Mouse (Mus musculus): ENCODE data around the gene Gm49388. TPM values are rescaled to one million over a fixed set of nuclear protein-coding genes. Genes with fewer than 3 reads are reported as not detected.

The Gm49388 gene
- polyA plus RNA-seq, 1 experiment from 2014 or later: not detected

- no peak for ATAC-seq
- Histone ChIP-seq H3K4me2 (no peak overlapping the region), H3K9ac (no peak overlapping the region), H3K4me1 (0 out of 2 replicates have a peak, but pooled peaks cover 8% of the 10 kb centered on the region), H3K27ac (no peak overlapping the region), H3K9me3 (replicated peaks) (no peaks in the 10 kb centered on the region), H3K27me3 (no peaks in the 10 kb centered on the region), H3K36me3 (ENCODE audit: poor library complexity, severe bottlenecking) (peaks cover 79% of the 10 kb centered on the region), H3K4me3 (no peak overlapping the region)
- WGBS: 87% methylated on average over 4 of the region's 4 CpGs
Measured at GRCm38 (mm10) chr7:127798591-127798990, 13.2 kb downstream of the Gm49388 start.

- WGBS: 90% methylated on average over 13 of the region's 13 CpGs
- H3K36me3 ChIP-seq (ENCODE audit: poor library complexity, severe bottlenecking): peaks cover 74% of the 10 kb centered on the region
- ATAC-seq: no peak
Measured at GRCm38 (mm10) chr7:127799211-127799610, 13.8 kb downstream of the Gm49388 start.

GRCm38 (mm10) chr7:127799738-127800137 lies 14.3 kb downstream of the Gm49388 start:
- Histone ChIP-seq H3K9ac (no peak overlapping the region), H3K9me3 (replicated peaks) (no peaks in the 10 kb centered on the region), H3K4me1 (0 out of 2 replicates have a peak, but pooled peaks cover 8% of the 10 kb centered on the region), H3K27ac (0 out of 2 replicates have a peak overlapping the region, but pooled peaks have one; percentile 32), H3K27me3 (no peaks in the 10 kb centered on the region), H3K36me3 (ENCODE audit: poor library complexity, severe bottlenecking) (peaks cover 75% of the 10 kb centered on the region), H3K4me2 (no peak overlapping the region), H3K4me3 (no peak overlapping the region)
- WGBS: 100% methylated on average over 1 of the region's 1 CpGs
- ATAC-seq: no peak

More at GRCm38 (mm10) chr7:127799211-127799610, 13.8 kb downstream of the Gm49388 start:
- no peaks in the 10 kb centered on the region for H3K27me3 ChIP-seq
- H3K4me1 ChIP-seq: 0 out of 2 replicates have a peak, but pooled peaks cover 8% of the 10 kb centered on the region
- H3K27ac ChIP-seq: no peak overlapping the region
- no peaks in the 10 kb centered on the region for H3K9me3 ChIP-seq (replicated peaks)
- no peak overlapping the region for H3K9ac ChIP-seq
- no peak overlapping the region for H3K4me2 ChIP-seq
- H3K4me3 ChIP-seq: no peak overlapping the region

GRCm38 (mm10) chr7:127800435-127801009 lies 15.1 kb downstream of the Gm49388 start, which contains the start of gene Hsd3b7:
Gene Hsd3b7 (plus strand): TSS chr7:127800604.
- 0 out of 2 replicates have a peak within 1 kb of the TSS, but pooled peaks have one; percentile 32 for H3K27ac ChIP-seq
- no peak within 1 kb of the TSS for H3K4me3 ChIP-seq
- H3K9ac ChIP-seq: peak within 1 kb of the TSS; percentile 22; the same call in 1 of the 2 replicates
- WGBS: 30% methylated on average over 6 of the region's 6 CpGs
- 0 out of 2 replicates have a peak, but pooled peaks cover 8% of the 10 kb centered on the region for H3K4me1 ChIP-seq
- H3K36me3 ChIP-seq (ENCODE audit: poor library complexity, severe bottlenecking): peaks cover 75% of the 10 kb centered on the region
- no peaks in the 10 kb centered on the region for H3K27me3 ChIP-seq
- no peak within 1 kb of the TSS for H3K4me2 ChIP-seq
- ATAC-seq: peak; percentile 77
- no peaks in the 10 kb centered on the region for H3K9me3 ChIP-seq (replicated peaks)

DNA sequence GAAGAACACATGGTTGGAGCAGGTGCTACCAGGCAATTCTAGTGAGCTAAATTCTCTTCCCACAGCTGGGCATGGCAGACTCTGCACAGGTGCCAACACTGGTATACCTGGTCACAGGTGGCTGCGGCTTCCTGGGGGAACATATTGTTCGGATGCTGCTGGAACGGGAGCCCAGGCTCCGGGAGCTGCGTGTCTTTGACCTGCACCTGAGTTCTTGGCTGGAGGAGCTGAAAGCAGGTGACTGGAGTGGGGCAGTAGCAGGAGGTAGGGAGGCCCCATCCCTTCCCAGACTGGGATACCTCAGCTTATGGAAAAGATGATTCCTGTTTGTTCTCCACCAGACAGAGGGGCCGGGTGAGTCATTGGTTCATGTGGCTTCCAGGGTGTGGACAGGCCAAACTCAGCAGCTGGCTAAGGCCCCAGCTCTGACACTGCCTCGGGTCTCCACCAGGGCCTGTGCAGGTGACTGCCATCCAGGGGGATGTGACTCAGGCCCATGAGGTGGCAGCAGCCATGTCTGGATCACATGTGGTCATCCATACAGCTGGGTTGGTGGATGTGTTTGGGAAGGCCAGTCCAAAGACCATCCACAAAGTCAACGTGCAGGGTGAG lies 15.7 kb downstream of the Gm49388 start:
- Histone ChIP-seq H3K9ac (peak overlapping the region; percentile 22; the same call in 1 of the 2 replicates), H3K4me2 (no peak overlapping the region), H3K4me3 (no peak overlapping the region), H3K36me3 (ENCODE audit: poor library complexity, severe bottlenecking) (peaks cover 74% of the 10 kb centered on the region), H3K27ac (no peak overlapping the region), H3K27me3 (no peaks in the 10 kb centered on the region), H3K9me3 (replicated peaks) (no peaks in the 10 kb centered on the region), H3K4me1 (0 out of 2 replicates have a peak, but pooled peaks cover 8% of the 10 kb centered on the region)
- ATAC-seq: peak; percentile 14; the same call in 1 of the 2 replicates
- 93% methylated on average over 8 of the region's 8 CpGs for WGBS

GRCm38 (mm10) chr7:127802313-127802712 lies 16.9 kb downstream of the Gm49388 start:
- no peak for ATAC-seq
- H3K4me3 ChIP-seq: no peak overlapping the region

GRCm38 (mm10) chr7:127808821-127809220 lies 23.4 kb downstream of the Gm49388 start:
- Histone ChIP-seq H3K36me3 (ENCODE audit: poor library complexity, severe bottlenecking) (peaks cover 81% of the 10 kb centered on the region), H3K27me3 (no peaks in the 10 kb centered on the region), H3K27ac (no peak overlapping the region), H3K4me1 (peaks cover under 1% of the 10 kb centered on the region; the same call in 1 of the 2 replicates), H3K9me3 (replicated peaks) (no peaks in the 10 kb centered on the region), H3K4me2 (no peak overlapping the region), H3K4me3 (no peak overlapping the region), H3K9ac (no peak overlapping the region)
- no peak for ATAC-seq
- WGBS: 44% methylated on average over 5 of the region's 5 CpGs

More at GRCm38 (mm10) chr7:127802313-127802712, 16.9 kb downstream of the Gm49388 start:
- 92% methylated on average over 17 of the region's 17 CpGs for whole genome bisulfite sequencing
- Histone ChIP-seq H3K36me3 (ENCODE audit: poor library complexity, severe bottlenecking) (peaks cover 71% of the 10 kb centered on the region), H3K4me1 (0 out of 2 replicates have a peak, but pooled peaks cover 8% of the 10 kb centered on the region), H3K4me2 (no peak overlapping the region), H3K27me3 (no peaks in the 10 kb centered on the region), H3K9me3 (replicated peaks) (no peaks in the 10 kb centered on the region), H3K27ac (no peak overlapping the region), H3K9ac (no peak overlapping the region)

DNA sequence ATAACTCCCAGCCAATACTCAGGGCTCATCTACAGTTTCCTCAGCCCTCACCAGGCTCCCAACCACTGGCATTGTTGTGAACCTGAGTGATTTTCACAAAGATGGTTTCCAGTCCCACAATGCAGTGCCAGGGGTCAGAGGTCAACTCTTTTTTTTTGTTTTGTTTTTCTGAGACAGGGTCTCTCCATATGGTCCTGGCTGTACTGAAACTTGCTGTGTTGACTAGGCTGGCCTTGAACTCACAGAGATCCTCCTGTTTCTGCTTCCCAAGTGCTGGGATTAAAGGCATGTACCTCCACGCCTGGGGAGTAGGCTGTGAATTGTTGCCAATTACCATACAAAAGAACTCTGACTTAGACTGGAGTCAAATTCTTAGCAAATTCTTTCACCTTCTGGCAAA lies 24.4 kb downstream of the Gm49388 start:
- ATAC-seq: no peak
- no peak overlapping the region for H3K9ac ChIP-seq
- H3K9me3 ChIP-seq (replicated peaks): no peaks in the 10 kb centered on the region
- H3K4me3 ChIP-seq: no peak overlapping the region
- no peaks in the 10 kb centered on the region for H3K27me3 ChIP-seq
- H3K36me3 ChIP-seq (ENCODE audit: poor library complexity, severe bottlenecking): peaks cover 85% of the 10 kb centered on the region
- 83% methylated on average over 1 of the region's 1 CpGs for WGBS
- peaks cover 11% of the 10 kb centered on the region; the same call in 1 of the 2 replicates for H3K4me1 ChIP-seq
- H3K4me2 ChIP-seq: no peak overlapping the region
- no peak overlapping the region for H3K27ac ChIP-seq

DNA sequence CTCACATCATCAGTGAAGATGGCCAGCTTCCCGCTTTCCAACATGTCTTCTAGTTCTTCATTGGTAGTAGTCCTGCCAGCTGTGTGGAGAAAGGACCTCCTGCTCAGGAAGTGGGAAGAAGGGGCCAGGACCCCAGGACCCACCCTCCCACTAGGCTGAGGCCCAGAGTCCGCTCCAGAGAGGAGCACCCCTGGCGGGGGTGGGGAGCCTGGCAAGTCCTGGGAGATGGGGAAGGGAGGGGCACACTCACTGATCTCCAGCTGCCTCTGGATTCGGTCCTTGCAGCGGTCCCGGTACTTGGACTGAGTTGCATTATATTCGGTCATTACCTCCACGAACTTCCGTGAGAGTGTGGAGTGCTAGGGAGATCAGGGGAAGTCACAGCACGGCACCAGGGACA lies 25.2 kb downstream of the Gm49388 start:
- WGBS: 78% methylated on average over 10 of the region's 10 CpGs
- Histone ChIP-seq H3K4me3 (no peak overlapping the region), H3K9me3 (replicated peaks) (no peaks in the 10 kb centered on the region), H3K36me3 (ENCODE audit: poor library complexity, severe bottlenecking) (peaks cover 80% of the 10 kb centered on the region), H3K27ac (no peak overlapping the region), H3K27me3 (no peaks in the 10 kb centered on the region), H3K4me1 (peaks cover 15% of the 10 kb centered on the region; the same call in 1 of the 2 replicates), H3K9ac (no peak overlapping the region), H3K4me2 (no peak overlapping the region)
- ATAC-seq: no peak

DNA sequence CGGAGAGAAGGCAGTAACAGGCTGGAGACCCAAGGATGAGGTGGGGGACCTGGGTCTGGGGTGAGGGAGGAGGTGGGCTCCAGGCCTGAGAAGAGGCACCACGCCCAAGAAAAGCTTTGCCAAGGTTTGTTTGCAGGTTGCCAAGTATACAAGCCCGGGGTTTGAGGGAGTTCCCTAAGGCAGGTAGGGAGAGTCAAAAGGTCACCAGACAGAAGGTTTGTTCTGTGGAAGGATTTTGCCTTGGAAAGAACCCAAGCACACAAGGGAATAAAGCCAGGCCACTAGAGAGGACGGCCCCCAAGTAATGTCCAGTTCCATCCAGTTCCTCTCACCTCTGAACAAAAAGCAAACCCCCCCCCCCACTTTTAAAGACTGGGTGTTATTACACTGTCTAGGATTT lies 25.8 kb downstream of the Gm49388 start:
- Histone ChIP-seq H3K4me1 (peaks cover 17% of the 10 kb centered on the region; the same call in 1 of the 2 replicates), H3K36me3 (ENCODE audit: poor library complexity, severe bottlenecking) (peaks cover 76% of the 10 kb centered on the region), H3K9me3 (replicated peaks) (no peaks in the 10 kb centered on the region), H3K9ac (no peak overlapping the region), H3K4me3 (no peak overlapping the region), H3K27ac (no peak overlapping the region), H3K4me2 (no peak overlapping the region), H3K27me3 (no peaks in the 10 kb centered on the region)
- 87% methylated on average over 4 of the region's 4 CpGs for WGBS
- ATAC-seq: no peak

DNA sequence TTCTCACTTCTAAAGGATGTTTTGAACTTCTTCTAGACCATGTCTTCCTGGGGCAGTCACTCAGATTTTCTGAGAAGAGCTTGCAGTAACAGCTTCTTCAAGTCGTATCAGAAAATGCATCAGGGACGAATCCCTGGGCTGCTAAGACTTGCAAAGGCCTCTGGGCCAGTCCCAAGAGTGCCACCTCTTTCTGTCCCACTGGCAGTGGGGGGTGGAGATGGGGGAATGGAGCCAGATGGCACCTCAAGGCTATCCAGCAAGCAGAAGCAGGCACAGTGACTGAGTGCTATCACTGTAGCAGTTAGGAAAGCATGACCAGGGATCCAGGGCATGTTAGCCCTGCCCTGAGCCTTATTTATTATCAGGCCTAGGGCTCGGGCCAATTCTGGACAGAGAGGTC lies 26.9 kb downstream of the Gm49388 start:
- Histone ChIP-seq H3K36me3 (ENCODE audit: poor library complexity, severe bottlenecking) (peaks cover 70% of the 10 kb centered on the region), H3K9me3 (replicated peaks) (no peaks in the 10 kb centered on the region), H3K4me2 (no peak overlapping the region), H3K4me1 (peaks cover 17% of the 10 kb centered on the region; the same call in 1 of the 2 replicates), H3K27me3 (no peaks in the 10 kb centered on the region), H3K27ac (no peak overlapping the region), H3K4me3 (no peak overlapping the region), H3K9ac (no peak overlapping the region)
- whole genome bisulfite sequencing: 91% methylated on average over 3 of the region's 3 CpGs
- no peak for ATAC-seq

- peak overlapping the region; percentile 18; the same call in 1 of the 2 replicates for H3K4me2 ChIP-seq
- H3K36me3 ChIP-seq (ENCODE audit: poor library complexity, severe bottlenecking): peaks cover 68% of the 10 kb centered on the region
- peak overlapping the region; percentile 19; the same call in 1 of the 2 replicates for H3K9ac ChIP-seq
- peak; percentile 50; the same call in 1 of the 2 replicates for ATAC-seq
- WGBS: 81% methylated on average over 4 of the region's 4 CpGs
- no peaks in the 10 kb centered on the region for H3K27me3 ChIP-seq
- H3K27ac ChIP-seq: peak overlapping the region; percentile 55
- H3K4me3 ChIP-seq: no peak overlapping the region
- H3K4me1 ChIP-seq: peaks cover 17% of the 10 kb centered on the region; the same call in 1 of the 2 replicates
- no peaks in the 10 kb centered on the region for H3K9me3 ChIP-seq (replicated peaks)
Measured at GRCm38 (mm10) chr7:127813821-127814220, 28.4 kb downstream of the Gm49388 start.
